ENCODE assay signal across 9 mouse cellular contexts in genomic region chr6:94183354-94183851, GRCm38 (mm10).
DNase-seq lines count a peak whose midpoint lies in the region; ATAC-seq and TF ChIP-seq lines count a peak whose summit lies in the region.
"Had no signal": no experiment of that assay in that cellular context is flagged by ENCODE, and none has a peak within 500 bp of the region (broad histone marks: within the 10 kb centered on the region; RNA-seq: fewer than 3 reads in every experiment).

No protein-coding gene starts in this region.

- no peaks in the 10 kb centered on the region for H3K27me3 ChIP-seq in lung, embryonic 14.5 days (ENCODE audit: insufficient read depth, low read length)

- TF ChIP-seq CTCF in lung, embryonic 14.5 days (IDR thresholded peaks at IDR 0.05; ENCODE audit: low read depth) = no peak; the same call in 1 of the 2 replicates

- peaks cover 52% of the 10 kb centered on the region for H3K4me1 ChIP-seq in lung, embryonic 14.5 days (ENCODE audit: insufficient read depth)

- H3K9ac ChIP-seq in lung, embryonic 14.5 days = no peak overlapping the region

- peak overlapping the region; percentile 41 for H3K4me2 ChIP-seq in lung, embryonic 14.5 days

- 34% methylated on average over 14 of the region's 14 CpGs for WGBS in lung, embryonic 14.5 days

- DNase-seq in adrenal gland, postnatal 10 days = peak; percentile 54
- DNase-seq in adrenal gland, postnatal 4 days (ENCODE audit: low spot score in 2 of 2) = no peak
- DNase-seq in retina, postnatal 1 day = peak; percentile 48
- DNase-seq in retina, embryonic 14.5 days (ENCODE audit: low spot score) = no peak
- DNase-seq in heart, postnatal 14 days = peak; percentile 37 to 43
- DNase-seq in lung, embryonic 14.5 days = peak; percentile 70
- DNase-seq in spleen, postnatal 36 days (ENCODE audit: low spot score in 2 of 2) = no peak
- no peak for DNase-seq in spleen, postnatal 10 days (ENCODE audit: low spot score in 2 of 2)

- ATAC-seq in lung, embryonic 14.5 days (ENCODE audit: insufficient read depth) = peak; percentile 48; the same call in 1 of the 2 replicates

- no peaks in the 10 kb centered on the region for H3K36me3 ChIP-seq in lung, embryonic 14.5 days (ENCODE audit: insufficient read depth)

- H3K27ac ChIP-seq in lung, embryonic 14.5 days (ENCODE audit: low read depth) = peak overlapping the region; percentile 74

- intact Hi-C loops in heart, postnatal 14 days (cut with DNase I) = loop anchor here (5.0 kb wide), 2 partner anchors 36 to 101 kb away; no protein-coding TSS in a partner anchor

- no peaks in the 10 kb centered on the region for H3K9me3 ChIP-seq in lung, embryonic 14.5 days (ENCODE audit: low read depth, low read length)
- H3K9me3 ChIP-seq: megakaryocyte, embryonic 14.5 days had no signal

- no peak overlapping the region for H3K4me3 ChIP-seq in lung, embryonic 14.5 days (ENCODE audit: low read depth, low read length)
- H3K4me3 ChIP-seq: megakaryocyte, embryonic 14.5 days had no signal

Comparison
In these comparisons a context has a peak if more than half of its experiments do, and no peak if none do; other contexts are left out.
1. DNase-seq: peak in adrenal gland, postnatal 10 days (single experiment), retina, postnatal 1 day (single experiment), heart, postnatal 14 days (2 of 2) and lung, embryonic 14.5 days (single experiment); none in adrenal gland, postnatal 4 days (0 of 2), retina, embryonic 14.5 days (single experiment), spleen, postnatal 36 days (0 of 2) and spleen, postnatal 10 days (0 of 2).